Mouse (Mus musculus) G1E (cell line): Measurements from ENCODE around the gene Tefm.

Experiments
- CTCF ChIP-seq: IDR thresholded peaks from 2 replicates; pipeline ENCODE4 v1.5.1; 2012; ENCODE audit warnings: low read depth, low read length, inconsistent platforms, mixed read lengths
- POLR2AphosphoS5 ChIP-seq: IDR thresholded peaks from 2 replicates; pipeline ENCODE4 v1.6.1; 2012; ENCODE audit warnings: low read depth, low read length, inconsistent platforms; ENCODE audit not compliant: insufficient replicate concordance

GRCm38 (mm10) chr11:80136786-80137185, 5.2 kb downstream of the Tefm start:
- TF ChIP-seq POLR2AphosphoS5 (no peak), CTCF (no peak)
